Mouse (Mus musculus) MN1 (cell line): ENCODE measurements around the gene Gm10972.
"Not testable (repeated sequence)": the region's sequence is repeated elsewhere in the genome, so short reads cannot be mapped to it uniquely, and the experiment has no call there.

ENCODE experiments used
- DNase-seq: peaks from one replicate; pipeline ENCODE4 v3.0.0-alpha.2; 2016; ENCODE audit warnings: low spot score

Gene Gm10972

GRCm38 (mm10) chr3:94659142-94659748, 16.3 kb downstream of the Gm10972 start:
- peak; percentile 42 for DNase-seq

DNA sequence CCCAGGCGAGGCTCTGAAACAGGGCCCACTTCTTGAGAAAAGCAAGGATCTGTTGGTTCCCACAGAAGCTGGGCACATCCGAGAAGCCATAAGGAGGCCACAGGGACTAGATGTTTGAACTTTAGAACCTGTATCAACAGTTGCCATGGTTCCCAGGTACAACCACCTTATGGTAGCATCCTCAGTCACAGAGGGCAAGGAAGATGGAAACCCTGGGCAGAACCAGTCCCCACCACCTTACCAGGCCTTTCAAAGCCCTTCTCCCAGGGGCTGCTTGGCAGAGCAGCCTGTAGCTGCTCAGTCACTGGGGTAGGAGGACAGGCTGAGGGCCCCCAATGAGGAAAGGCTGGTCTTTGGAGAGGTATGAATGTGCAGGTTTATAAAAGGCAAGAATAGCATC, 17.9 kb downstream of the Gm10972 start:
- not testable (repeated sequence) for DNase-seq

GRCm38 (mm10) chr3:94665060-94665802, 22.3 kb downstream of the Gm10972 start:
- DNase-seq, result not testable (repeated sequence)

DNA sequence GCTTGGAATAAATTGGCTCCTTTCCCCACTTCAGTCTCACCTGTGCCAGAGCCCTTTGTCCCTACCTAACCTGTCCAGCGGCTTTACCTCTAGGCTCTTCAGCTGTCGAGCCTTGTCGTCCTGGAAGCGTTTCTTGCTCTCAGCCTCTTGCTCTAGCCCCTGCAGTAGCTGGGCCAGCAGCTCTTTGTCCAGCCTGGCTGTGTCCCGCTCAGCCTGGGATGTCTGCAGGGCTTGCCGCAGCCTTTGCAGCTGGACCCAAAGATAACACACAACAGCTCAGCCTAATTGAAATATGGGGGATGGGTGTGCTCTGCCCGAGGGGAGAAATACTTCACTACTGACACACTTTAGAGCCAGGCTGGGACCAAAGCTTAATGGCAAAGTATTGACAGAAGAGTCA, 23.0 kb downstream of the Gm10972 start:
- not testable (repeated sequence) for DNase-seq

GRCm38 (mm10) chr3:94675101-94675500, 32.2 kb downstream of the Gm10972 start:
- not testable (repeated sequence) for DNase-seq

- DNase-seq, result no peak
Measured at GRCm38 (mm10) chr3:94679351-94679841, 36.5 kb downstream of the Gm10972 start.

DNA sequence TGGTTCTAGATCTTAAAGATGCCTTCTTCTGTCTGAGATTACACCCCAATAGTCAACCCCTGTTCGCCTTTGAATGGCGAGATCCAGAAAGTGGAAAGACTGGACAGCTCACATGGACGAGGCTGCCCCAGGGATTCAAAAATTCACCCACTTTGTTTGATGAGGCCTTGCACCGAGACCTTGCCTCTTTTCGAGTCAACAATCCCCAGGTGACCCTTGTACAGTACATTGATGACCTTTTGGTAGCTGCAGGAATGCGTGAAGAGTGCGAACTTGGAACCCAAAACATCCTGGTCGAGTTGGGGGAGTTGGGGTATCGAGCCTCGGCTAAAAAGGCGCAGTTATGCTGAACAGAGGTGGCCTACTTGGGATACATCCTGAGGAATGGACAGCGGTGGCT, 37.1 kb downstream of the Gm10972 start:
- not testable (repeated sequence) for DNase-seq

GRCm38 (mm10) chr3:94680783-94681182, 37.9 kb downstream of the Gm10972 start:
- peak; percentile 20 for DNase-seq

GRCm38 (mm10) chr3:94683646-94684045, 40.7 kb downstream of the Gm10972 start:
- DNase-seq, result no peak

GRCm38 (mm10) chr3:94685989-94686772, 43.3 kb downstream of the Gm10972 start:
- DNase-seq, result not testable (repeated sequence)

DNA sequence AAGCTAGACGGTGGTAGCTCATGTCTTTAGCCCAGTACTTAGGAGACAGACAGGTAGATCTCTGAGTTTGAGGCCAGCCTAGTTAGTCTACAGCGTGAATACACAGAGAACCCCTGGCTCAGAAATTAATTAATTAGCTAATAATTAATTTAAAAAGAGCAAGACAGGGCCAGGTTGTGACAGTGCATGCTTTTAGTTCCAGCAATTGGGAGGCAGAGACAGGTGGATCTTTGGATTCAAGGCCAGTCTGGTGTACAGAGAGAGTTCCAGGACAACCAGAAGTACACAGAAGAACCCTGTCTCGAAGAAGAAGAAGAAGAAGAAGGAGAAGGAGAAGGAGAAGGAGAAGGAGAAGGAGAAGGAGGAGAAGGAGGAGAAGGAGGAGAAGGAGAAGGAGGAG, 45.8 kb downstream of the Gm10972 start:
- DNase-seq, result not testable (repeated sequence)

DNA sequence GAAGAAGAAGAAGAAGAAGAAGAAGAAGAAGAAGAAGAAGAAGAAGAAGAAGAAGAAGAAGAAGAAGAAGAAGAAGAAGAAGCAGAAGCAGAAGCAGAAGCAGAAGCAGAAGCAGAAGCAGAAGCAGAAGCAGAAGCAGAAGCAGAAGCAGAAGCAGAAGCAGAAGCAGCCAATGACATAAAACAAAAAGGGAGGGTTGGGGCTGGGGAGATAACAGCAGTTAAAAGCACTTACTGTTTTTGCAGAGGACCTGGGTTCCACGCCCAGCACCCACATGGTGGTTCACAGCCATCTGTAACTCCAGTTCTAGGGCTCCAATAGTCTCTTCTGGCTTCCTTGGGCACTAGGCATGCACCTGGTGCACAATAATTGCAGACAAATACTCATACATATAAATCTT, 46.3 kb downstream of the Gm10972 start:
- not testable (repeated sequence) for DNase-seq

- not testable (repeated sequence) for DNase-seq
Measured at GRCm38 (mm10) chr3:94690162-94690561, 47.2 kb downstream of the Gm10972 start.

DNA sequence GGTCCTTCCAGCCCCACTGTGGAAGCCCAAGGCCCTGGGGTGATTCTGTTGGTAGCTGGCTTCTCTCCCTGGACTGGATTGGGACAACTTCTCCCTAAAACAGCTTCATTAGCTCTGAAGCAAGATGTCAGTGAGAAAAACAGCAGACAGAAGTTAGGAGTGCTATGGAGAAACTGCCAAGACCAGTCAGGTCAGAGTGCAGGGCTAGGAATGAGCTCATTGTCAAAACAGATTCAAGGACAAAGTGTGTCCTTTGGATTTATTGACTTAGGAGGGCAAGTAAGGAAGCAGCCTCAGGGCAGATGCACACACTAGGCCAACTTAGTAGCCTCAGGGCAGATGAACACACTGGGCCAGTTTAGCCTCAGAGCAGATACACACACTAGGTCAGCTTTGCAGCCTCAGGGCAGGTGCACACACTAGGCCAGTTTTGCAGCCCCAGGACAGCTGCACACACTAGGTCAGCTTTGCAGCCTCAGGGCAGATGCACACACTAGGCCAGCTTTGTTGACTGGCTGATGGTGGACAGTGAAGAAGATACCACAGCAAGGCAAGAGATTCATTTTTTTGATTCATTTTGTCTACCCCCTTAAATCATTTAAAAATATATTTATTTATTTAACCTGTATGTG, 47.8 kb downstream of the Gm10972 start:
- DNase-seq, result no peak

GRCm38 (mm10) chr3:94691694-94692093, 48.8 kb downstream of the Gm10972 start:
- not testable (repeated sequence) for DNase-seq
